In genomic region chr8:71470146-71470912, GRCm38 (mm10) we compare ENCODE assay signal across 8 mouse cellular contexts. TPM values are rescaled to one million over a fixed set of nuclear protein-coding genes. Genes with fewer than 3 reads are reported as not detected.
DNase-seq lines count a peak whose midpoint lies in the region; ATAC-seq and TF ChIP-seq lines count a peak whose summit lies in the region.

No protein-coding gene starts in this region.

- no peaks in the 10 kb centered on the region for H3K36me3 ChIP-seq in kidney, adult 2 months (ENCODE audit: control insufficient read depth, insufficient read depth, low read length)
- peaks cover 49% of the 10 kb centered on the region for H3K36me3 ChIP-seq in hindbrain, embryonic 13.5 days
- peaks cover 23% of the 10 kb centered on the region for H3K36me3 ChIP-seq in midbrain, embryonic 16.5 days (ENCODE audit: control insufficient read depth, insufficient read depth, low read length)

- ATAC-seq in hindbrain, embryonic 13.5 days (ENCODE audit: low FRiP score): no peak
- ATAC-seq in midbrain, embryonic 16.5 days: no peak

- H3K27me3 ChIP-seq in kidney, adult 2 months (replicated peaks; ENCODE audit: control insufficient read depth, insufficient read depth, low read length): no peaks in the 10 kb centered on the region
- no peaks in the 10 kb centered on the region for H3K27me3 ChIP-seq in cerebellum, adult 2 months (ENCODE audit: control insufficient read depth, insufficient read depth, low read length)
- H3K27me3 ChIP-seq in hindbrain, embryonic 13.5 days: no peaks in the 10 kb centered on the region
- no peaks in the 10 kb centered on the region for H3K27me3 ChIP-seq in midbrain, embryonic 16.5 days (ENCODE audit: control insufficient read depth, insufficient read depth, low read depth, low read length)

- no peak overlapping the region for H3K27ac ChIP-seq in kidney, adult 2 months (ENCODE audit: insufficient read depth, low read depth, low read length)
- H3K27ac ChIP-seq in cerebellum, adult 2 months (ENCODE audit: insufficient read depth, low read length): no peak overlapping the region
- H3K27ac ChIP-seq in hindbrain, embryonic 13.5 days: no peak overlapping the region
- peak overlapping the region; percentile 88; the same call in 1 of the 2 replicates for H3K27ac ChIP-seq in midbrain, embryonic 16.5 days (ENCODE audit: low read length)

- no peak for TF ChIP-seq CTCF in kidney, adult 2 months (conservative IDR thresholded peaks at IDR 0.05; ENCODE audit: insufficient read depth, insufficient read length, low read depth, low read length)
- TF ChIP-seq CTCF in cerebellum, adult 2 months (IDR thresholded peaks at IDR 0.05; ENCODE audit: borderline replicate concordance, insufficient read depth, low read depth, low read length): no peak

- H3K4me1 ChIP-seq in kidney, adult 2 months (ENCODE audit: control insufficient read depth, insufficient read depth, low read length): 0 out of 2 replicates have a peak, but pooled peaks cover 8% of the 10 kb centered on the region
- peaks cover 18% of the 10 kb centered on the region for H3K4me1 ChIP-seq in cerebellum, adult 2 months (ENCODE audit: control insufficient read depth, insufficient read depth, low read length)
- H3K4me1 ChIP-seq in hindbrain, embryonic 13.5 days (replicated peaks): peaks cover 30% of the 10 kb centered on the region
- peaks cover 21% of the 10 kb centered on the region for H3K4me1 ChIP-seq in midbrain, embryonic 16.5 days (ENCODE audit: control insufficient read depth, insufficient read depth, low read length)

- WGBS in kidney, adult 2 months: 74% methylated on average over 3 of the region's 3 CpGs
- WGBS in cerebellum, adult 2 months: 65% methylated on average over 3 of the region's 3 CpGs
- 83% methylated on average over 3 of the region's 3 CpGs for WGBS in hindbrain, embryonic 13.5 days
- 86% methylated on average over 3 of the region's 3 CpGs for WGBS in midbrain, embryonic 16.5 days

- peak; percentile 12 for DNase-seq in kidney, adult 9 months
- no peak for DNase-seq in kidney, adult 2 months
- peak; percentile 8 to 25 for DNase-seq in cerebellum, adult 2 months
- no peak for DNase-seq in ovary, adult 18-20 months (ENCODE audit: low spot score)
- DNase-seq in kidney, adult 8-10 months: no peak
- no peak for DNase-seq in left cerebral cortex, postnatal 4 days

- TF ChIP-seq POLR2A in kidney, adult 2 months (IDR thresholded peaks at IDR 0.05; ENCODE audit: low read depth, low read length): no peak
- TF ChIP-seq POLR2A in cerebellum, adult 2 months (IDR thresholded peaks at IDR 0.05; ENCODE audit: borderline replicate concordance, insufficient read depth, low read length): no peak

- H3K4me2 ChIP-seq in hindbrain, embryonic 13.5 days: peak overlapping the region; percentile 75
- H3K4me2 ChIP-seq in midbrain, embryonic 16.5 days (ENCODE audit: low read length): peak overlapping the region; percentile 81

- intact Hi-C loops in left cerebral cortex, postnatal 4 days (cut with DNase I): no loop called here

- H3K9me3 ChIP-seq in hindbrain, embryonic 13.5 days: no peaks in the 10 kb centered on the region
- no peaks in the 10 kb centered on the region for H3K9me3 ChIP-seq in midbrain, embryonic 16.5 days (replicated peaks; ENCODE audit: control insufficient read depth, low read length, poor library complexity, severe bottlenecking)

- no peak overlapping the region for H3K4me3 ChIP-seq in kidney, adult 2 months (ENCODE audit: insufficient read depth, low read depth, low read length)
- peak overlapping the region; percentile 23 for H3K4me3 ChIP-seq in cerebellum, adult 2 months (replicated peaks; ENCODE audit: insufficient read depth, low read depth, low read length)
- peak overlapping the region; percentile 75 for H3K4me3 ChIP-seq in hindbrain, embryonic 13.5 days
- peak overlapping the region; percentile 72 for H3K4me3 ChIP-seq in midbrain, embryonic 16.5 days (ENCODE audit: low read depth, low read length)

- peak overlapping the region; percentile 83 for H3K9ac ChIP-seq in hindbrain, embryonic 13.5 days
- H3K9ac ChIP-seq in midbrain, embryonic 16.5 days (ENCODE audit: low read depth, low read length): peak overlapping the region; percentile 80

RNA-seq across cellular contexts. Expression of gene Dda1, which starts 1.3 kb away (rescaled TPM):
- polyA plus RNA-seq in kidney, adult 2 months (2012; rRNA removed): 61.5 and 62.6 TPM in 2 replicates
- 119 and 121 TPM in 2 replicates for polyA plus RNA-seq in cerebellum, adult 2 months (2012; rRNA removed)
- 212 and 214 TPM in 2 replicates for polyA plus RNA-seq in hindbrain, embryonic 13.5 days (2015; fragmentation: Nextera tagmentation; extraction: Ambion mirVana)
- 224 and 231 TPM in 2 replicates for polyA plus RNA-seq in midbrain, embryonic 16.5 days (2015; fragmentation: Nextera tagmentation; extraction: Ambion mirVana)
- 100 to 1,000 TPM; 135 to 139 TPM for total RNA-seq in left cerebral cortex, postnatal 4 days (2021)

RNA-seq across cellular contexts. Expression of gene Mrpl34, which starts 5.6 kb away (rescaled TPM):
- polyA plus RNA-seq in kidney, adult 2 months (2012; rRNA removed): 168 and 186 TPM in 2 replicates
- 68.5 and 75.4 TPM in 2 replicates for polyA plus RNA-seq in cerebellum, adult 2 months (2012; rRNA removed)
- 222 and 230 TPM in 2 replicates for polyA plus RNA-seq in hindbrain, embryonic 13.5 days (2015; fragmentation: Nextera tagmentation; extraction: Ambion mirVana)
- polyA plus RNA-seq in midbrain, embryonic 16.5 days (2015; fragmentation: Nextera tagmentation; extraction: Ambion mirVana): 182 and 191 TPM in 2 replicates
- 10 to 100 TPM; 71.3 to 73.7 TPM for total RNA-seq in left cerebral cortex, postnatal 4 days (2021)

RNA-seq across cellular contexts. Expression of gene Abhd8, which starts 6.9 kb away (rescaled TPM):
- polyA plus RNA-seq in kidney, adult 2 months (2012; rRNA removed): 29.8 and 38.3 TPM in 2 replicates
- 392 TPM in 2 replicates for polyA plus RNA-seq in cerebellum, adult 2 months (2012; rRNA removed)
- polyA plus RNA-seq in hindbrain, embryonic 13.5 days (2015; fragmentation: Nextera tagmentation; extraction: Ambion mirVana): 127 and 136 TPM in 2 replicates
- polyA plus RNA-seq in midbrain, embryonic 16.5 days (2015; fragmentation: Nextera tagmentation; extraction: Ambion mirVana): 176 TPM in 2 replicates
- total RNA-seq in left cerebral cortex, postnatal 4 days (2021): 100 to 1,000 TPM; 113 to 121 TPM

RNA-seq across cellular contexts. Expression of gene Ano8, which starts 15.4 kb away (rescaled TPM):
- polyA plus RNA-seq in kidney, adult 2 months (2012; rRNA removed): 12.6 and 15.2 TPM in 2 replicates
- 76.2 and 81.8 TPM in 2 replicates for polyA plus RNA-seq in cerebellum, adult 2 months (2012; rRNA removed)
- polyA plus RNA-seq in hindbrain, embryonic 13.5 days (2015; fragmentation: Nextera tagmentation; extraction: Ambion mirVana): 6.6 and 7.1 TPM in 2 replicates
- 4.0 and 5.9 TPM in 2 replicates for polyA plus RNA-seq in midbrain, embryonic 16.5 days (2015; fragmentation: Nextera tagmentation; extraction: Ambion mirVana)
- total RNA-seq in left cerebral cortex, postnatal 4 days (2021): 10 to 100 TPM; 88.0 to 91.9 TPM

RNA-seq across cellular contexts. Expression of gene Gtpbp3, which starts 17.6 kb away (rescaled TPM):
- polyA plus RNA-seq in kidney, adult 2 months (2012; rRNA removed): 20.2 and 25.0 TPM in 2 replicates
- polyA plus RNA-seq in cerebellum, adult 2 months (2012; rRNA removed): 33.3 and 34.7 TPM in 2 replicates
- 13.7 and 14.3 TPM in 2 replicates for polyA plus RNA-seq in hindbrain, embryonic 13.5 days (2015; fragmentation: Nextera tagmentation; extraction: Ambion mirVana)
- 11.8 and 12.5 TPM in 2 replicates for polyA plus RNA-seq in midbrain, embryonic 16.5 days (2015; fragmentation: Nextera tagmentation; extraction: Ambion mirVana)
- 10 to 100 TPM; 23.0 to 24.1 TPM for total RNA-seq in left cerebral cortex, postnatal 4 days (2021)

Comparison
In these comparisons a context has a peak if more than half of its experiments do, and no peak if none do; other contexts are left out.
1. DNase-seq: peak in kidney, adult 9 months (single experiment) and cerebellum, adult 2 months (2 of 2); none in kidney, adult 2 months (single experiment), ovary, adult 18-20 months (single experiment), kidney, adult 8-10 months (0 of 2) and left cerebral cortex, postnatal 4 days (single experiment).